Mouse (Mus musculus): Measurements from ENCODE around the gene Idnk. TPM values are rescaled to one million over a fixed set of nuclear protein-coding genes. Genes with fewer than 3 reads are reported as not detected.

Gene Idnk
- total RNA-seq, 2 experiments from 2014 or later: 32.6 to 43.7 TPM

- no peak for ATAC-seq (replicated peaks; ENCODE audit: low FRiP score, low TSS enrichment, poor library complexity, severe bottlenecking)
Measured at GRCm38 (mm10) chr13:58187751-58188150, 30.3 kb downstream of the Idnk start.

- ATAC-seq (replicated peaks; ENCODE audit: low FRiP score, low TSS enrichment, poor library complexity, severe bottlenecking): peak; percentile 92
Measured at GRCm38 (mm10) chr13:58188412-58188811, 31.0 kb downstream of the Idnk start.

- no peak for ATAC-seq (replicated peaks; ENCODE audit: low FRiP score, low TSS enrichment, poor library complexity, severe bottlenecking)
Measured at GRCm38 (mm10) chr13:58189473-58189872, 32.0 kb downstream of the Idnk start.

GRCm38 (mm10) chr13:58191516-58191915, 34.1 kb downstream of the Idnk start:
- no peak for ATAC-seq (replicated peaks; ENCODE audit: low FRiP score, low TSS enrichment, poor library complexity, severe bottlenecking)

GRCm38 (mm10) chr13:58192146-58192545, 34.7 kb downstream of the Idnk start:
- no peak for ATAC-seq (replicated peaks; ENCODE audit: low FRiP score, low TSS enrichment, poor library complexity, severe bottlenecking)

- no peak for ATAC-seq (replicated peaks; ENCODE audit: low FRiP score, low TSS enrichment, poor library complexity, severe bottlenecking)
Measured at GRCm38 (mm10) chr13:58193221-58193620, 35.8 kb downstream of the Idnk start.

GRCm38 (mm10) chr13:58194908-58195307, 37.5 kb downstream of the Idnk start:
- ATAC-seq (replicated peaks; ENCODE audit: low FRiP score, low TSS enrichment, poor library complexity, severe bottlenecking): no peak

GRCm38 (mm10) chr13:58197211-58197610, 39.8 kb downstream of the Idnk start:
- no peak for ATAC-seq (replicated peaks; ENCODE audit: low FRiP score, low TSS enrichment, poor library complexity, severe bottlenecking)

- no peak for ATAC-seq (replicated peaks; ENCODE audit: low FRiP score, low TSS enrichment, poor library complexity, severe bottlenecking)
Measured at GRCm38 (mm10) chr13:58197981-58198640, 40.7 kb downstream of the Idnk start.

- ATAC-seq (replicated peaks; ENCODE audit: low FRiP score, low TSS enrichment, poor library complexity, severe bottlenecking): peak; percentile 69; the same call in 1 of the 2 replicates
Measured at GRCm38 (mm10) chr13:58201343-58201742, 43.9 kb downstream of the Idnk start.

GRCm38 (mm10) chr13:58201908-58202307, 44.5 kb downstream of the Idnk start:
- ATAC-seq (replicated peaks; ENCODE audit: low FRiP score, low TSS enrichment, poor library complexity, severe bottlenecking): no peak

- no peak; the same call in 1 of the 2 replicates for ATAC-seq (replicated peaks; ENCODE audit: low FRiP score, low TSS enrichment, poor library complexity, severe bottlenecking)
Measured at GRCm38 (mm10) chr13:58202903-58203302, 45.5 kb downstream of the Idnk start.

- no peak for ATAC-seq (replicated peaks; ENCODE audit: low FRiP score, low TSS enrichment, poor library complexity, severe bottlenecking)
Measured at GRCm38 (mm10) chr13:58204202-58204601, 46.8 kb downstream of the Idnk start.

- ATAC-seq (replicated peaks; ENCODE audit: low FRiP score, low TSS enrichment, poor library complexity, severe bottlenecking): no peak
Measured at GRCm38 (mm10) chr13:58204986-58205385, 47.5 kb downstream of the Idnk start.

- 0 out of 2 replicates have a peak, but pooled peaks have one; percentile 29 for ATAC-seq (replicated peaks; ENCODE audit: low FRiP score, low TSS enrichment, poor library complexity, severe bottlenecking)
Measured at GRCm38 (mm10) chr13:58206084-58206483, 48.6 kb downstream of the Idnk start.

- peak; percentile 67 for ATAC-seq (replicated peaks; ENCODE audit: low FRiP score, low TSS enrichment, poor library complexity, severe bottlenecking)
Measured at GRCm38 (mm10) chr13:58210441-58210840, 53.0 kb downstream of the Idnk start.

GRCm38 (mm10) chr13:58212530-58212929, 55.1 kb downstream of the Idnk start:
- no peak for ATAC-seq (replicated peaks; ENCODE audit: low FRiP score, low TSS enrichment, poor library complexity, severe bottlenecking)

GRCm38 (mm10) chr13:58213801-58214200, 56.4 kb downstream of the Idnk start:
- no peak for ATAC-seq (replicated peaks; ENCODE audit: low FRiP score, low TSS enrichment, poor library complexity, severe bottlenecking)

Measured in megakaryocyte-erythroid progenitor cell, adult 5-6 weeks (primary cell).